Mouse (Mus musculus) left cerebral cortex, postnatal 25 days (tissue): ENCODE results near the gene Gm16223. TPM values are rescaled to one million over a fixed set of nuclear protein-coding genes. Genes with fewer than 3 reads are reported as not detected.

Experiments
- DNase-seq, 2 experiments: peaks; one replicate each; pipeline ENCODE4 v3.0.0; 2022; ENCODE audit warnings: low spot score in 2 of 2, mixed read lengths in 1 of 2
- intact Hi-C: fragments of 180-260 bp; cut with DNase I; formaldehyde crosslinking; loops from one replicate; pipeline ENCODE4 v1.15.1; 2025
- total RNA-seq, 2 experiments: library from RNA; stranded (reverse); gene quantifications; 2 replicates each; pipeline ENCODE4 v1.2.3; 2021

Gm16223 gene
- total RNA-seq, 2 experiments from 2014 or later = 0.18 TPM; not detected in 1

GRCm38 (mm10) chr5:42207456-42208122 is 139.8 kb downstream of the Gm16223 start:
- intact Hi-C loops = no loop called here
- DNase-seq = no peak

- intact Hi-C loops = no loop called here
- DNase-seq = no peak
Measured at GRCm38 (mm10) chr5:42211554-42212338, 144.0 kb downstream of the Gm16223 start.

GRCm38 (mm10) chr5:42212353-42212752 is 144.6 kb downstream of the Gm16223 start:
- DNase-seq = no peak
- intact Hi-C loops = no loop called here

DNA sequence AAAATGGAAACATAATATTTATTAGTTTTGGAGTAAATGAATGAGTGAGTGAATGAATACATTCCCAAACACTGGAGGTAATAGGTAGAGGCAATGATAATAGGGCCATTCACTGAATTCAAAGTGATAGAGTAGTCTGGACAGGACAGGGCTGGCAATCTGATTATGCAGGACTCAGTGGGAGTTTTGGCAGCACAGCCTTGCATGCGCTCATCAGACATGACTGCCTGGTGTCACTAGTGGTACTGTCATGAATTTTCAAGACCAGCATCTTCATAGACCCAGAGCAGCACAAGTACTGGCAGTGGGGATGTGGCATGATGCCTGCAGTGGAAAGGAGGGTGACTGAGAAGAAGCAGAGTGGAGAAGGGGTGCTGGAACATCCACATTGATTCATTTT is 157.1 kb downstream of the Gm16223 start:
- no peak for DNase-seq
- intact Hi-C loops = no loop called here

DNA sequence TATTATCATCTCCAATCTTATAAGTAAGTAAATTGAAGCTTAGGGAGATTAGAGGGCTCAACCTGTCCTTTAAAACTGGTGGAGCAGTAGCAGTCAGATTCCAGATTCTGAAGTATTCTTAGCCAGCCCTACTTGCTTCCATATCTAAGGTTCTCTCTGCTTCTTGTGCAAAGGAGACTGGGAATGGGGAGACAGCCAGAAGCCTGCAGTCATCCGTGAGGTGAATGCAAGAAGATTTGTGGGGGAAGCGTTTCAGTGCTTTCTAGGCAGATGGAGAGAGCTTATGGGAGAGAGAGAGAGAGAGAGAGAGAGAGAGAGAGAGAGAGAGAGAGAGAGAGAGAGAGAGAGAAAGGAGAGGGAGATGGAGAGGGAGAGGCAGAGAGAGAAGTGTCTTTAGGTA is 160.9 kb downstream of the Gm16223 start:
- intact Hi-C loops = no loop called here
- DNase-seq = peak in 1 of 2 experiments; percentile 74

GRCm38 (mm10) chr5:42239291-42239690 is 171.5 kb downstream of the Gm16223 start:
- DNase-seq = peak; percentile 30 to 78
- intact Hi-C loops = loop anchor here (2.0 to 5.0 kb wide), 2 partner anchors 33 to 64 kb away; no protein-coding TSS in a partner anchor

DNA sequence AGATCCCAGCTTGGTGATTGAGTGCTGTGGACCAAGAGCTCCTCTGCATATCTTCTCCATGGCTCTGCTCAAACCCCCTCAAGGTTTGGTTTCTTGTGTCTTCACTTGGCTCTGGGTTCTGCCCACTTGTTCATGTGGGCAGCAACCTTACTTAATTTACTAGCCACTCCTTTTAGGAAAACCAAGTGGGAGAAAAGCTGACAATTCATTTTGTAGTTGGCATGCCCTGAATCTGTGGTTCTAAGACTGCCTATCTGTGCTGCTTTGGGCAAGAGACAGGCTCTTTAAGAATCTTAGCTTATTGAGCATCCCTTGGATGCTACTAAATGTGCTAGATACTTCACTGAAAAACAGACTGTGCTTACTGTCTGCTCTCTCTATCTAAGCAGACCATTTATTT is 172.0 kb downstream of the Gm16223 start:
- intact Hi-C loops = loop anchor here (2.0 to 5.0 kb wide), 2 partner anchors 32 to 65 kb away; no protein-coding TSS in a partner anchor
- peak in 1 of 2 experiments; percentile 60 for DNase-seq

DNA sequence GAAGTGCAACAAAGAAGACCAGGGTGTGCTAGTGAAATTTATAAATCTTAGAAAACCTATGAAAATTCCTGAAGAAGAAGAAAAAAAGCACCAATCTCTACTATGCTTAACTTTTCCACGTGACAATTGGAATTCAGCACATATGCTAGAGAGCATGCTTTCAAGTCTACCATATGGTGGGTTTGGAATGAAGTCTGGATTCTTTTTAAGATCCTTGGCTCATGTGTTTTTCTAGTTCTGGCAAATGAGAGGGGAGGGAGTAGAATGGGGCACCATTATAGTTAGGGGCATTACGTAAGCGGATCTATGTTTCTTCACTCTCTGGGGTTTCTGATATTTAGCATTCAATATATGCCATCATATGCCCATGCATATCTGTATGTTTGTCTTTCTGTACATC is 182.6 kb downstream of the Gm16223 start:
- intact Hi-C loops = no loop called here
- peak in 1 of 2 experiments; percentile 58 for DNase-seq

Other genes with a start within 250 kb of the Gm16223 start
- gene Bod1l, start 223.6 kb upstream of the Gm16223 start, total RNA-seq = 10 to 100 TPM; 37.5 to 40.0 TPM